Mouse (Mus musculus): ENCODE results near the gene Rab31.
"Not testable (repeated sequence)": the region's sequence is repeated elsewhere in the genome, so short reads cannot be mapped to it uniquely, and the experiment has no call there.

The Rab31 gene

DNA sequence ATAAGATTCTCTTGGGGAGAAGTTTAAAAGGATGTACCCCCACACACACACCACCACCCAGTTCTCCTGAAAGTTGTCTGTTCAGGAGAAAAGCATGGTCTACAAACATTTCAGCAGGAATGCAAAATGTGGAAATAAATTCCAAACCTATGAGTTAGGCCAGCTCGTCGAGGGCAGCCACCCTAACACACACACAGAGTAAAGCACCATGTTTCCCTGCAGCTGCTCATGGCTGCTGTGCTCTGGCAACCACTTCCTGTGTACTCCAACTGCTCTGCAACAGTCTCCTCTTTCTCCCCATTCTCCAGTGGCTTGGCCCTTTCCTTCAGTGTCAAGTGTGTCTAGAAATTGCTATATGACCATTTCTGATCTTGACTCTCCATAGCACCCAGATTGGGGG, 114.1 kb downstream of the Rab31 start:
- DNase-seq = no peak

DNA sequence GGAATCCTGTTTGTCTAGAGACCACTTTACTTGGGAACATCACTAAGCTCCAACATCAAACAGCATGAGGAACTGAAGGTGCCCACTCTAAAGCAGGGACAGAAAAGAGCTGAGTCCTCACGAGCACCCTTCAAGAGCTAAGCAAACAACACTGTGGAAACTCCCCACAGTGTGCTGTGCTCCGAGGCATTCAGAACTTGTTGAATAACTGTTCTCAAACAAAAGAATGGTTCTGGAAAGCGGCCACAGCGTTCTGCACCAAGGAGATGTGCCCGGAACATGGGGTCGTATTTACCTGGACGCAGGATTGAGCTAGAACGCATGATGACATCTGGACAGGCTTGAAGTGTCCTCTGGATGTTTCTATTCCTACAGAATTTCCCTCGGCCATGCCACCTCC, 114.6 kb downstream of the Rab31 start:
- DNase-seq = no peak

DNA sequence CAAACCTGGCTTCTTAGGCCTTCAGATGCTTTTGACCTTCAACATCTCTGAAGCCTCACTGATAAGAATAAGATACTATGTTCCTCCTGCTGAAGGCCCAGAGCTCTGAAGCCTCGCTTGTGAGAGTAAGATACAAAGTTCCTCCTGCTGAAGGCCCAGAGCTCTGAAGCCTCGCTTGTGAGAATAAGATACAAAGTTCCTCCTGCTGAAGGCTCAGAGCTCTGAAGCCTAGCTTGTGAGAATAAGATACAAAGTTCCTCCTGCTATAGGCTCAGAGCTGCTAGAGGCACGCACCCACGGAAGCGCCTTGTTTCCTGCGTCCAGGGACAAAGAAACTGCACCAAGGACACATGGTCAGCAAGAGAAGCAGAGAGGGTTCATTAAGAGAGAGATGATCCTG, 115.8 kb downstream of the Rab31 start:
- no peak for DNase-seq

DNA sequence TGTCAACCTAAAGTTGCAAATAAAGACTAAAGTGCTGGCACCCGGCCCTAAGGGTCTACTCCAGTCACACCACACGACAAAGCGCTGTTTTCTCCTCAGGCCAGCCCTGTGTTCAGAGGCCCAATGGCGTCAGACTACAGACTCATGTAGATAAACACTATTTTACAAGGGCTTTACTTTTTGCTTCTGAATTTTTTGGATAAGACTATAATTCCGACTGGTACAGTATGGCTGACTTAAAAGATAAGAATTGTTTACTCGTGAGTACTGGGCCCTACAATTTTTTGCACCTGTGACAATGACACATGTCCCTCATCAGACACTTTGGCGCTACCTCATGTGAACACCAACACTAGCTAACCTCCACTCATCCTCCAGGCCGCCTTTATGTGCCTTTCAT, 116.5 kb downstream of the Rab31 start:
- DNase-seq = no peak

DNA sequence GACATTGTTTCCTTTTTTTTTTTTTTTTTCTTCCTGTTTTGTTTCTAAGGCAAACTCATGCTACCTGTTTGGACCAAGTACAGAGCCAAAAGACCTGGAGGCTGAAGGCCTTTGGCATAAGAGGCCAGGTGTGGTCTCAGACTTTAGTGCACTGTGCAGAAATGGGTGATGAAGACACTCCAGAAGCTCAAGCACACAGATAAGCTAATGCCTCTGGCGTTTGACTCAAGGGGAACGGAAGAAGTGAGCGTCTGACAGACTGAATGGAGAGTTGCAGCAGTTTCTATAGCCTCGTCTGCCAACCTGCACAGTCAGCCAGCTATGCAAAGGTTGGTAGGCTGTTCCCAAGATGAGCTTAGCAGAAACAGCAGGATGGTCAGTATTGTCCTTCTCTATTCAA, 116.9 kb downstream of the Rab31 start:
- DNase-seq = no peak

DNA sequence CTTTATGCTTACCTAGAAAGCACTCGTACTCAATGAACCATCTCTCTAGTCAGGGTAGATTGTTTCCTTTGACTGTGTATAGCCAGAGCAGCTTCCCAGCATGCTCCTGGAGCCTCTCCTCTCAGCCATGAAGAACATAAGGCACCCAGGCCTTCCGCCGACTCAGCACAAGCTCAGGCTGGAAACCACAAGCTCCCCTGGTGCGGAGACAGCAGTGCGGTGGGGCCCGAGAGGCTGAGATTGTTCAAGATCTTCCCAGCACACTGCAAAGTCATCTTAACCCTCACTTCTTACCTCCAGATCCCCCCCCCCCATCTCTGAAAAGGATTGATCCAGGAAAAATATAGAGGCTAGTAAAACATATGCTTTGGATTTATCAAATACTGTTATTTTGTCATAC, 122.0 kb downstream of the Rab31 start:
- DNase-seq = no peak

DNA sequence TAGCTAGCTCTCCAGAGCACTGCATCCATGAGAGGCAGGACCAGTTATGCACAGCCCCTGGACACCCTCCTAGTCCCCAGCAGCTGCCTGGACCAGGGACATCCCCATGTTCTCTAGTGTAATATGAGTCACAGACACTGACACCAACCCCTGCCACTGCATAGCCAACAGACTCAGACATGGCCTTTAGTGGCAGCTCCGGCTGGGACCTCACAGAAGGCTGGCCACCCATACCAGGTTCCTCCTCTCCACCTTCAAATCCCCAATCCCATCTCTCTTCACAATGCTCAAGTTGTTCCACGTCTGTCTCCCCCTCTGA, 123.4 kb downstream of the Rab31 start:
- DNase-seq = no peak

DNA sequence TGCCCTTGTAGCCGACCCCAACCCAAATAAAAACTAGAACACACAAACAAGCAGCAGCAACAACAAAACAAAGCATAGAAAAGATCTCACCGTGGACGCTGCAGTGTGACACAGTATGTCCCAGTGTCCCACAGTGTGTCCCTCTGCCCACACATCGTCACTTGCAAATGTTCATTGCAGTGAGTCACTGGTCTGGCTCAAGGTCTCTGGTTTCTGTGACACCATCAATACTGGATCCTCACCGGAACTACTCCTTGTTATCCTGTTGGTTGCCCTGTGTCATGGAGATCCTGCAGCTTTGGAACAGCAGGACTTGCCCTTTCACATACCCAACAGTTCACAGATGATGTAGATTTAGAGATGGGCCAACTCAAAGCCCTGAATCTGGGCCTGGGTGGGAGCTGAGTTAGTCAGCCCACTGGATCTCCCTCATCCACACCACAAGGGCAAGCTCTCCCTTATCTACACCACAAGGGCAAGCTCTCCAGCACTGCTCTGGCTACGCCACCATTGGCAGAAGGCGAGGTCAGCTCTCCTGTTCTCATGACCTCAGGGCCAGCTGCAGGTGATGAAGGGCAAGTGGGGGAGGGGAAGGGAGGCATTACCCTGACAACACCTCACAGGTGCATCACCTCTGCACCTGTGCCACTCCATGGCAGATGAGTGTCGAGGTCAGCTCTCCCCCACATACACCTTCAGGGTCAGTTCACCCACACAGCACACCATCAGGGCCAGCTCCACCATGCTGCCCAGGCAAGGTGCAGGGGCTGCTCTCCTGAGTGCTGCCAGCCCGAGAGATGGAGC, 124.0 kb downstream of the Rab31 start:
- no peak for DNase-seq

DNA sequence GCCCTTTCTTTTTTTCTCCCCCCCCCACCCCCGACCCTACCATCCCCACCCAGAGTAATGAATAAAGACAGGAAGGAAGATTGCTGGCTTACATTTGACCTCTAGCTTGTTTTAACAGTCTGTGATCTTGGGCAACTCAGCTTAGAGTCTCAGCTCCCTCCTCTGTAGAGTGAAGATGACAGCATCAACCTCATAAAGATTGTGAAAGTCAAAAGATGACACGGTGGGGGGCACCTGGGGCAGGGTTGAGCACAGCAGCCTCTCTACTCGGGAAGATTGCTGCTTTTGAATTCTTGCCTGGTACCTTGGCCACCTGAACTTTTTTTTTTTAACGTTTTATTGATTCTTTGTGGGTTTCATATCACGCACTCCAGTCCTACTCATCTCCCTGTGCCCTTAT, 124.6 kb downstream of the Rab31 start:
- DNase-seq = no peak

DNA sequence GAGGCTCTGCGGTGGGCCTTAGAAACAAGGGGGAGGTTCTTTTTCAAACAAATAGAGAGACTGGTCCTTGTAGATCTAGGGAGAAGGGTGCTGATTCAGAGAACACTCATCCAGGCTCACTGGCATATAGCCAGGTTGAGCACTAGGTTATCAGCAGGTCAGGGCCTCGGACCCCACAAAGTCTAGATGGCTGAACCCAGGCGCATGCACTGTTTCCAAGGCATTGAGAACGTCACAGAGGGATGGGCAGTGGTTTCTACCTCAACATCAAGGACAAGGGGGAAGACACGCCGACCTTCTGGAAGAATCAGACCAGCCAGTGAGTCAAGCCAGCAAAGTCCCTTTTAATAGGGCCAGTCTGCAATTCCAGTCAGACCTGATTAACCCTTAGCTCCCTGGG, 125.3 kb downstream of the Rab31 start:
- no peak for DNase-seq

DNA sequence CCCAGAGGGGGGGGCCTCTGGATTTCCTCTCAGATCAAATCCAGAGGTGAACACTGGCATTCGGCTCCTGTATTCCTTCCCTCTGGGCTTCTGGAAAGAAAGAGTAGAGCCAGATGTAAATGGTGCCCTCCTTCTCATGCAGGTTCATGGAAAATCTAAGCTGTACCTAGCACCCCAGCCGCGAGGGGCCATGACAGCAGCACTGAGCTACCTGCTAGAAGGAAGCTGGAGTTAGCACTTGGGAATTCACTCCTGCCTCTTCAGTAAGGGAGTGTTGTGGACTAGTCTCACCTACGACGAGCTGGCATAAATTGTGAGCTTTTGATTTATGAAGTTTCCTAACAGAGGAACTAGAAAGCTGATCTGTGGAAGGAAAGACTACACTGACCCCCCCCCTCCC, 129.0 kb downstream of the Rab31 start:
- no peak for DNase-seq

DNA sequence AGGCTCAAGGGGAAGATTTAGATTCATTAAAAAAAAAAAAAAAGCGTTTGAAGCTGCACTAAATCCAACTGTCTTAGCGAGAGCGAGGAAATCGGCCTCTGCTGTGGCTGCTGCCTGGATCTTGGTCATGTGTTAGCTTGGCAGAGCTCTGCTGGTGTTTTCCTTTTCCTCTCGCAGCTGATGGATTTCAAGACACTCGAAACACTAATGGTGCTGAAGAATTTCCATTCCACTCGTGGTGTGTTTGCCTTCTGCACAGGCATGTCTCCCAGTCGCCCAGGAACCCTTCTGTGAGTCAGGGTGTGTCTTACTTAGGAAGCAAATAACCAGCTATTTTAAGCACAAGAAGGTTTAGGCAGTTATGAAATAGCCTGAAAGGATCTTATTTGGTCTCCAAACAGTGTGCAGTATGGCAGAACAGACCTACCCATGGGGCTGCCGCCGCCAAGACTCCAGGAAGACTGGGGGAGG, 129.5 kb downstream of the Rab31 start:
- DNase-seq = peak; percentile 75

DNA sequence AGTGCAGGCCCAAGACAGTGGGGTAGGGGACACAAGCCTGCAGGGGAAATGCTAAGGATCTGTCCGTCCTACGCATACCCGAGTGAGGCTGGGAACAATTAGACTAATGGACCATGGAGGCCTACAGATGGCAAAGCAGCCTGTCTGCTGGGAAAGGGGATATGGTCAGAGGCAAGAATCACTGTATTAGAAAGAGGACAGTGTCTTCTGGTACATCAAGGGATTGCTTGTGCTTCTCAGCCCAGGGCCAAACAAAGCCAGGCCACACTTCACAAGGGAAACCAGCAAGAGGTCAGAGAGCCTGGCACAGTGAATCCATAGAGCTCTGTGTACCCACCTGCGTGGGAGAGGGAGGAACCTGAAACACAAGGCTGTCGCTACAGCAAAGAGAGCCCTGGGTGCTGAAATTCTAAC, 130.0 kb downstream of the Rab31 start:
- no peak for DNase-seq

DNA sequence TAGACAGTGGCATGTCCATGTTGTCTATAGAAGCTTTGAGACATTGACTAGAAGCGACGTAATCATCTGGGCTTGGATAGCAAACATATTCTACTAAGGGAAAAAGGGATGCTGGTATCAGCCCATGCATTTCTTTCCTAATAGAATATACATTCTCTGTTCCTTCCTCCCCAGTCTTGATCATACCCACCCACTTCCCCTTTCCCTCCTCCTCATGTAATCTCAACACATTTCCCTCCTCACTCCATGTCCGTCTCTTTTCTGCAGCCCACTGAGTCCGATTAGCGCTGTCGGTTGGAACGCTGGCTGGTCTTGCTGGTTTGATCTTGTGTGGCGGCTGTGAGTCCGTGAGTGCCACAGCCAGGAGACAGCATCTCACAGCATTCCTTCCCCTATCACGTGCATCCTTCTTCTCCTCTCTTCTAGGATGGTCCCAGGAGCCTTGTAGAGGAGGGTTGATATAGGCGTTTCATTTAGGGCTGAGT, 130.8 kb downstream of the Rab31 start, which contains the start of gene Txndc2:
TSS of gene Txndc2 (minus strand) at position 435 of the 485 bp plus-strand sequence.
- DNase-seq = no peak

DNA sequence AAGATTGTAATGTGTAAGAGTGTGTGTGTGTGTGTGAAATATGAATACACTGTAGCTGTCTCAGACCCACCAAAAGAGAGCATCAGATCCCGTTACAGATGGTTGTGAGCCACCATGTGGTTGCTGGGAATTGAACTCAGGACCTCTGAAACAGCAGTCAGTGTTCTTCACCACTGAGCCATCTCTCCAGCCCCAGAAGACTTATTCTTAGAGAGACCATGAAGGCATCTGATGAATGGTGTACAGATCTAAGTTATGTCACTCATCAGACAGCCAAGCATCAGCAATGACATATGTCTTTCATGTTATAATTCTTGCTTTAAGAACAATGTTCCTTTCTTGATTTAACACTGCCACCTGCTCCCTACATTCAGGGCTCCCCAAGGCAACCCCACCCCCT, 133.4 kb downstream of the Rab31 start:
- DNase-seq = no peak

DNA sequence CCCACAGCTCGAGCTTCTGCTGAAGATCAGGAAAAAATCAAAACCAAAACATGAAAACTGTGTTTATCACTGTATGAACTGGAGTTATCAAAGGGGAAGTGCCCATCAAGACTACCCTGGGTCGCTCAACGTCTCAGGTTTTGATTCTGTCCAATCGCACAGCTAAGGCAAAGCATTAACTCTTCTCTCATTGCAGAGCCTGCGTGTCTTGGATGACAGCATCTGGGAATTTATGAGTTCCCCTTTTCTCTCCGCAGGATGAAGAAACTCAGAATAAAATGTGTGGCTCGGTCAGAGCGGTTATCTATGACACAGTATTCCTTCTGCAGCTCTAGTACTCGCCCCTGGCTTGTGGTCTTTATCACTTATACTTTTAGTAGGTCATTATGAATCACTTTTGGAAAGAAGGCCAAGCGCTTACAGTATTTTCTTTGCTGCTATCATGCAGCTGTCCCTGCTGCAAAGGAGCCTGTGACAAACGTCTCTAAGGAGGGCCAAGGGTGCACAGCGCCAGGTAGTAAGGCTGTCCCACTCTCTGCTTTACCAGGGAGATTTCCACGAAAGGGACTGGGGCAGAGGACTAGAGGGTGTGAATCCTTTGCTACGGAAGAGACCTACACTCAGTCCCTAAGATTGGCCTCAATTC, 136.7 kb downstream of the Rab31 start:
- no peak for DNase-seq

DNA sequence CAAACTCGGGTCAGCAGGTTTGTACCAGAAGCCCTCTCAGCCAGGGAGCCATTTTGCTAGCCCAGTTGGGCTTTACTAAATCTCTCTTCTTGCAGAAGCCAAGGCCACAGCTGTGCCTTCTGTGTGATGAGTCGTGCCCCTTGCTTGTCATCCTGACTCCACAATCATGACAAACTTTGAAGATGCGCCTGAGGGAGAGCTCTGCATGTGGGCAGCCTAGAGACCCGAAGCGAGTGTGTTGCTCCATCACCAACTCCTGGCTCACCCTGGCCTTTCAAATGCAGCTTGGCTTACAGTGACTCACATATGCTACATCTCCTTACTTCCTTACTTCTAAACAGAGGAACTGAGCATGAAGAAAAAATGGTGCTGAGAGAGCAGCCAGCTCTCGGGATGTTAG, 142.6 kb downstream of the Rab31 start:
- DNase-seq = no peak

DNA sequence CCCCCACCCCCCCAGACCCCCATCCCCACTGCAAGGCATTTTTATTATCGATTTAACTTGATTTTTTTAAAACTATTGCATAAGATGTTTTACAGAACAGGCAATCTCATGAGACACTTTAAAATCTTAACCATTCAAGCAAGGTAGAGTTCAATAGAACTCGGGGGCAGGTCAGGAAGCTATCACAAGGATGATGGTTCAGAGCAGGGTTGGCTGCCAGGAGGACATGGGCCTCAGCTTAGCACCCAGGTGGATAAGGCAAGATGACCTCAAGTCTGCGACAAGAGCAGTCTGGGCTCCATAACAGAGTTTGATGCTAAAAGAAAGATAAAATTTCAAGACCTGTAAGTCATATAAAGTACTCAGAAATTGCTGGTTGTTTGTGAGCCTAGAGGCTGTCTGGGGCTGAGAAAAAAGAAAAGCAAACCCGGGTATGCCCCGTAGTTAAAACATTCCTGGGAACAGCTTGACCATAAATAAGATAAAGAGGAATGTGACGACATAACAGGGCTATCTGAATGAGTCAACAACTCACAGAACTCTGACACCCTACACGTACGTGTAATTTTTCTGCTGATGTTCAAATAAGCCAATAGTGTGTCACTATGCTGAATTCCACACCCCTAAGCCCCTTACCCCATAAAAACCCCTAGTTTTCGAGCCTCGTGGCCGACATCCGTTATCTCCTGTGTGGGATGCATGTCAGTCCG, 143.6 kb downstream of the Rab31 start:
- DNase-seq = not testable (repeated sequence)

DNA sequence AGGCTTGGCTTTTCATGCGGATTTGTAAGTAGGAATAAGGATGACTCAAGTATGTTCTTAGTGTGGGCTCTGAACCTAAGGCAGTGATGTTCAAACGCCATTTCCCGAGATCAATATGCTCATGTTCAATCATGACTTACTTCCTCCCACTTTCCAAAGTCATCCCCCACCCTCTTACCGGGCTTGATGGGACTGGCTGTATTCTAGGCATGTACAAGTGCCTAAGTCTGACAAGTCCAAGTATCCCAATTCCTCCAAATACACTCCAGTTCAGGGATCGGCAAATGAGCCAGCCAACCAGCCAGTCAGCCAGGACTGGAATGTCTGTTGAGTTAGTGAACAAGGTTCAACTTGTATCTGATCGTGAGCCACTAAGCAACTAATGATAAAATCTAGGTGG, 146.3 kb downstream of the Rab31 start:
- DNase-seq = no peak

DNA sequence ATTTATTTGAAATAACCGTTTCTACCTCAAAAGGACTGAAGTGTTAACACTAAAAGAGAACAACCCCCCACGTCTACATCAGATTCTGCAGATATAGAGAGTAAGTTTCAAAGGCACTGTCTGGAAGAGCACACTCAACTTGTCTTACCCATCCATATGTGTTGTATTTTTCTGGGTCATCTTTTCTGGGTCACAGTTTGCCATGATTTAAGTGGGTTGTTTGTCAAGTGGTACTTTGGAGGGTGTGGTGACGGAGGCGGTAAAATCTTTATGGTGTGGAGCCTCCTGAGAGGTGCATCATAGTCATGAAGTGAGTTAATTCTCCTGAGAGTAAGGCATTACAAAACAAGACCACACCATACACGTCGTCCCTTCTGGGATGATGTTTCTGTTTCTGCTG, 147.0 kb downstream of the Rab31 start:
- no peak for DNase-seq

DNA sequence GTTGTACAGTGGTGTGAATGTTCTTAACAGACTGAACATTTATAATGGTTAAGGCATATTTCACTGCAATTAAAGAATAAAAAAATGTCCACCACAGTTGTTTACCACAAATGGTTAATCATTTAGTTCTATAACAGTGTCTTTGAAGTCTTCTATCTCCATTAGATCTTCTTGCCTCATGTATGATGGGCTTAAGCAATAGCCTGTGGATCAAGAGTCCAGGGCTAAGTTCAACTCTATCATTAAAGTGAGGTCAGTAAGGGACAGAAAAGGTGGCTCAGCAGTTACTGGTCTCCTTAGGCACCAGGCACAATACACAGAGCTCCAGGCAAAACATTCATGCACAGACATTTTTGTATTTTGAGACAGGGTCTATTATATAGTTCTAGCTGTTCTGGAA, 149.4 kb downstream of the Rab31 start:
- DNase-seq = no peak

DNA sequence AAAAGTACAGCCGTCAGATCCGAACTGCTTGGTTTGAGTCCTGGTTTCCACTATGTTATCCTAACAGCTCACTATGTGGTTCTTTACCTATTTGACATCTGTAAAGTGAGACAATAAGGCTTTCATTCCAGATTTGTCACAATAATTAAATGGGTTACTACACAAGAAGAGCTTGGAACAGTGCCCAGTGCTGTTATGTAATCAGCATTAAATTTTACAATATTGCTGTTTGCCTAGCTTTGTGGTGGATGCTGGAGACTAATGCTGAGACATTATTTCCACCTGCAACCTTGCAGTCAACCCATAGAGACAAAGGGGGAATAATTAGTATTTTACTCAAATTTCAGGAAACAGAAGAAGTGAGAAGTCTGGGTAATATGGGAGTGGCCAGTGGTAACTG, 154.1 kb downstream of the Rab31 start:
- DNase-seq = no peak

DNA sequence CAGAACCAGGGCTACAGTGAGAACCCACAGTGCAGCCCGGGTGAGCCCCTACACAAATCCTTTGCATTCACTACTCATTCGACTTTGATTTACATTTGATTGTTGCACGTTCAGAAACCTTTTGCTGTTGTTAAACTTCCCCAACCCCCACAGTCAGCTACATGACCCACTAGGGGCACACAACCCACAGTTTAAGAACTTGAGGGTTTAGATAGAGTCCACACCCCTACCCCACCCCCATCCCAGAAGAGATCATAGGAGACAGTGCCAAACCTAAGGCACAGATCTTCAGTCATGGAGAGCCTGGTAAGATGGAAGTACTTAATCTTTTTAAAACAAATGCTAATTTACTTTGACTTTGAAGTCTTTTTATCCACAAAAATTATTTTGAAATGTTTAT, 156.9 kb downstream of the Rab31 start:
- no peak for DNase-seq

DNA sequence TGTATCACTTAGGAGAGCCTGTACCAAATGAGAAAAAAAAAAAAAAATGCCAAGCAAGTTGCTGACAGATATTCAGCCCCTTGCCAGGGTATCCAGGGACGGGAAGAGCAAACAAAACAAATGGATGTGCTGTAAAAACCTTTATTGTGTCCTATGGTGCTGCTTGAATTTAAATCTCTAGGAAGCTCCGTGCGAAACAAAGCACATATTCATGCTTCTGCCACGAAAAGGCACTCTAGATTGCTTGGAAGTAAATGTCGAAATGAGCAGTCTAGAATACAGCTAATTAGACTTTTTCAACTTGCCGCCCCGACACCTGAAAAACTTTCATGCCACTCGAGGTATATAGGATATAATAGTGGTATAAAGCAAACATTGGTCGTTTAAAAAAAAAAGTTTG, 158.1 kb downstream of the Rab31 start:
- DNase-seq = no peak

All from right cerebral cortex, adult 18-20 months (tissue).